Mouse (Mus musculus) intestine, embryonic 16.5 days (tissue): ENCODE results near the gene Lrrc8b. TPM values are rescaled to one million over a fixed set of nuclear protein-coding genes. Genes with fewer than 3 reads are reported as not detected.

Experiments
- ATAC-seq: fragments of 200-750 bp; cut with Nextera tagmentation; 2 replicates; pipeline ENCODE4 v1.8.0; 2017; ENCODE audit warnings: moderate TSS enrichment, moderate library complexity
- H3K27ac ChIP-seq: fragments of 300-500 bp; sonication (generic); 2 replicates; pipeline ENCODE4 v1.5.1; 2014; ENCODE audit warnings: mild to moderate bottlenecking, low read length
- H3K27me3 ChIP-seq: fragments of 300-500 bp; sonication (generic); replicated peaks from 2 replicates; pipeline ENCODE4 v1.6.1; 2014; ENCODE audit warnings: low read length, control low read depth, mixed read lengths; ENCODE audit not compliant: control insufficient read depth, insufficient read depth
- H3K36me3 ChIP-seq: fragments of 300-500 bp; sonication (generic); 2 replicates; pipeline ENCODE4 v1.6.1; 2014; ENCODE audit warnings: low read length, control low read depth; ENCODE audit not compliant: control insufficient read depth, insufficient read depth
- H3K4me1 ChIP-seq: fragments of 300-500 bp; sonication (generic); 2 replicates; pipeline ENCODE4 v1.6.1; 2014; ENCODE audit warnings: low read length, control low read depth, mixed read lengths; ENCODE audit not compliant: control insufficient read depth, insufficient read depth
- H3K4me2 ChIP-seq: fragments of 300-500 bp; sonication (generic); 2 replicates; pipeline ENCODE4 v1.6.1; 2014; ENCODE audit warnings: low read depth, low read length, control low read depth
- H3K4me3 ChIP-seq: fragments of 300-500 bp; sonication (generic); 2 replicates; pipeline ENCODE4 v1.5.1; 2014; ENCODE audit warnings: mild to moderate bottlenecking, low read length
- H3K9ac ChIP-seq: fragments of 300-500 bp; sonication (generic); 2 replicates; pipeline ENCODE4 v1.6.1; 2014; ENCODE audit warnings: low read depth, low read length
- H3K9me3 ChIP-seq: fragments of 300-500 bp; sonication (generic); 2 replicates; pipeline ENCODE4 v1.6.1; 2016; ENCODE audit warnings: low read length, control low read depth; ENCODE audit not compliant: control insufficient read depth
- WGBS: fragments of 180-500 bp; shearing (Covaris S2); extraction: QIAGEN DNeasy Blood & Tissue Kit; methylation state at CpG from one replicate; pipeline ENCODE4 v1.1.7; 2014; 5-methylcytosine and 5-hydroxymethylcytosine counted together
- polyA plus RNA-seq: library from polyadenylated mRNA; unstranded; fragments of >200 nt; fragmentation: Nextera tagmentation; extraction: Ambion mirVana; gene quantifications from 2 replicates; pipeline ENCODE4 v1.2.1, GENCODE M21; 2015

The Lrrc8b gene
- polyA plus RNA-seq, 1 experiment from 2014 or later: 3.1 TPM

DNA sequence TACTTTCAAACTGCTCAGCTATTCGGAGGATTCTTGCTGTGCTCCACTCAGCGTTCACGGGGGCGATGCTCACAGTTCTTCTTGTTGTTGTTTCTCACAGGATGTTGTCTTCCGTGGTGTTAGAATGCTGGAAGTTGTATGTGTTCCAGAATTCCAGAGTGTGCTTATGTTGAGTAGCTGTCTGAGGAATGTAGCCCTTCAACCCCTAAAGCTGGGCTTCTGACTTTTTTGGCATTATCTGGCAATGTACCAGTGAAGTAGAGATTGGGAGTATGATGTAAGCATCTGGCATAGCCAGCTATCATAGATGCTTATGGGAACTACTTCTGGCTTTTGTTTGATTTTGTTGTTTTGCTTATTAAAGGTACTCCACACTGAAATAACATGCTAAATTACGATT, 115.0 kb downstream of the Lrrc8b start:
- 62% methylated on average over 6 of the region's 6 CpGs for WGBS
- Histone ChIP-seq H3K4me2 (no peak overlapping the region), H3K36me3 (no peaks in the 10 kb centered on the region), H3K9me3 (no peaks in the 10 kb centered on the region), H3K4me1 (no peaks in the 10 kb centered on the region), H3K27me3 (no peaks in the 10 kb centered on the region), H3K4me3 (no peak overlapping the region), H3K9ac (no peak overlapping the region), H3K27ac (no peak overlapping the region)
- no peak for ATAC-seq

DNA sequence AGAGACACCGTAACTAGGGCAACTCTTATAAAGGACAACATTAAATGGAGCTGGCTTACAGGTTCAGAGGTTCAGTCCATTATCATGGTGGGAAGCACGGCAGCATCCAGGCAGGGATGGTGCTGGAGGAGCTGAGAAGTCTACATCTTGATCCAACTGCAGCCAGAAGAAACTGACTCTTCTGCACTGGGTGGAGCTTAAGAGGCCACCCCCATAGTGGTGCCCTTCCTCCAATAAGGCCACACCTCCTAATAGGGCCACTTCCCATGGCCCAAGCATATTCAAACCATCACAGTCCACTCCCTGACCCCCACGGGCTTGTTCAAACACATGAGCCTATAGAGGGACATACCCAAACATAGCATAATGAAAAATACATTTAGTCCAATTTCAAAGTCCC, 119.6 kb downstream of the Lrrc8b start:
- Histone ChIP-seq H3K27me3 (no peaks in the 10 kb centered on the region), H3K36me3 (no peaks in the 10 kb centered on the region), H3K27ac (no peak overlapping the region), H3K9ac (no peak overlapping the region), H3K4me2 (no peak overlapping the region), H3K9me3 (no peaks in the 10 kb centered on the region), H3K4me1 (no peaks in the 10 kb centered on the region), H3K4me3 (no peak overlapping the region)
- 89% methylated on average over 3 of the region's 3 CpGs for WGBS
- no peak for ATAC-seq

DNA sequence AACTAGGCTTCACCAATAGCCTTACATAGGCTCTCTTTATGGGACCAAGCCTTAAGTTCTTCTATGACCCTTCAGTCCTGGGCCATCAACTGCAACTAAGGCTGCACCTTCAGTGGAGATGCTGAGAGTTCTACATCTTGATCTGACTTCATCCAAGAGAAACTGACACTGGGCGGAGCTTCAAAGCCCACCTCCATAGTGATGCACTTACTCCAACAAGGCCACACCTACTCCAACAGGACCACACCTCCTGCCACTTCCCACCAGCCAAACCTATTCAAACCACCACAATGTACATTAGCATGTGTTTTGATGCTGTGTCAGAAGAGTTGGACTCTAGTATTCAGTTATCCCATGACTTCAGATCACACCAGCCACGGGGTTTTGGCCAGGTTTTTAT, 120.6 kb downstream of the Lrrc8b start:
- 89% methylated on average over 2 of the region's 2 CpGs for WGBS
- Histone ChIP-seq H3K9ac (no peak overlapping the region), H3K9me3 (no peaks in the 10 kb centered on the region), H3K4me3 (no peak overlapping the region), H3K27me3 (no peaks in the 10 kb centered on the region), H3K36me3 (no peaks in the 10 kb centered on the region), H3K4me2 (no peak overlapping the region), H3K4me1 (no peaks in the 10 kb centered on the region), H3K27ac (no peak overlapping the region)
- ATAC-seq: no peak

DNA sequence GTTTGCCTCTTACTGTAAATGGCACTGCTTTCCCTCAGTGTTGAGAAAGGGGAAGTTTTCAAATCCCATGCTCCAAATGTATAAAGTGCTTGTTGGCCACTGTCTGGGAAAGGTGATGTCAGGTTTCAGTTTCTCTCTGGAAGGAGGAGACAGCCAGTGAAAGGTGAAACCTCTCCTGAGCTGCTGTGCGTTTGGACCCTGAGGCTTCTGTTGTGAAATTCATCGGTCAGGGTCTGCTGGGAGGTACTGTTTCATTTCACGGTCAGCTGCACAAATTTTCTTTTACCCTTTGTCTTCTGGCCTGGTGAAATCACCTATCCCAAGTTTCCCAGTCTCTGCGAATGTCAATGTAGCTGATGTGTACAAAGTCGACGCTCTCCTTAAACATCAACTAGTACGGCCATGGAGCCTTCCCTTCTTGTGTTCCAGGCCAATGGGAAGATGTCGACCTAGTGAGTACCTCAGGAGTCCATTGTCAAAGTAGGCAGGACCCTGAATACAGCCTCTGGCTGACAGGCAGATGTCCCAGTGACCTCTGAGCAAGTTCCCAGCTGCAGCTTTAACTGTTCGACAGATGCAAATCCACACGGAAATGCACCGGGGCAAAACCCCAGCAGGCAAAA, 121.6 kb downstream of the Lrrc8b start:
- Histone ChIP-seq H3K27ac (no peak overlapping the region), H3K36me3 (no peaks in the 10 kb centered on the region), H3K4me2 (no peak overlapping the region), H3K9me3 (no peaks in the 10 kb centered on the region), H3K4me1 (no peaks in the 10 kb centered on the region), H3K4me3 (no peak overlapping the region), H3K9ac (no peak overlapping the region), H3K27me3 (no peaks in the 10 kb centered on the region)
- WGBS: 80% methylated on average over 11 of the region's 11 CpGs
- no peak for ATAC-seq

Other genes with a start within 250 kb of the Lrrc8b start
- gene Gbp10, start 176.2 kb upstream of the Lrrc8b start, polyA plus RNA-seq: not detected in 2 replicates
- 0.09 TPM in 1 of 2 replicates, not detected in the other for gene Gm43302, start 122.1 kb upstream of the Lrrc8b start, polyA plus RNA-seq
- gene Gbp6, start 122.1 kb upstream of the Lrrc8b start, polyA plus RNA-seq: 1.1 and 1.4 TPM in 2 replicates
- 12.0 and 12.4 TPM in 2 replicates for gene Lrrc8c, start 103.6 kb downstream of the Lrrc8b start, polyA plus RNA-seq